Mouse (Mus musculus): Measurements from ENCODE around the gene Sorbs1.

Sorbs1 gene

DNA sequence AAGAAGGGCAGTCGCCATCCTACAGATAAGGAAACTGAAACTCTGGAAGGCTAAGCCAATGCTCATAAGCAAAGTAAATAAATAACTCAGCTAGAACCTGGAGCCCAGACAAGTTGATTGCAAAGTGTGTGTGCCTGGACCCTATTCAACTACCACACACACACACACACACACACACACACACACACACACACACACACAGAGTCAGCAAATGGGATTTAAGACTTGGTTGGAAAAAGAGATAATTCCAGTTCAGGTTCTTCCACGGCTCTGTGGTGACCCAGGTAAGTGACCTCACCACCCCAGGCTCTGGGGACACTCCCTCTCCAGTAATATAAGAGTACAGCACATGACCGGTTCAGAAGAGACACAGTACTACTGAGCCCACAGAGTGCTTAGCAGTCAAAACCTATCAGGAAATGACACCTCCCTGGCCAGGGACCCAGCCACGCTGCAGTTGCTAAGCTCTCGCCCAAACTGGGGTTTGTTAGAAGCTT is 36.1 kb downstream of the Sorbs1 start:
- peak; percentile 58 to 70 for DNase-seq

GRCm38 (mm10) chr19:40476491-40476890 is 37.1 kb downstream of the Sorbs1 start:
- no peak for DNase-seq

DNA sequence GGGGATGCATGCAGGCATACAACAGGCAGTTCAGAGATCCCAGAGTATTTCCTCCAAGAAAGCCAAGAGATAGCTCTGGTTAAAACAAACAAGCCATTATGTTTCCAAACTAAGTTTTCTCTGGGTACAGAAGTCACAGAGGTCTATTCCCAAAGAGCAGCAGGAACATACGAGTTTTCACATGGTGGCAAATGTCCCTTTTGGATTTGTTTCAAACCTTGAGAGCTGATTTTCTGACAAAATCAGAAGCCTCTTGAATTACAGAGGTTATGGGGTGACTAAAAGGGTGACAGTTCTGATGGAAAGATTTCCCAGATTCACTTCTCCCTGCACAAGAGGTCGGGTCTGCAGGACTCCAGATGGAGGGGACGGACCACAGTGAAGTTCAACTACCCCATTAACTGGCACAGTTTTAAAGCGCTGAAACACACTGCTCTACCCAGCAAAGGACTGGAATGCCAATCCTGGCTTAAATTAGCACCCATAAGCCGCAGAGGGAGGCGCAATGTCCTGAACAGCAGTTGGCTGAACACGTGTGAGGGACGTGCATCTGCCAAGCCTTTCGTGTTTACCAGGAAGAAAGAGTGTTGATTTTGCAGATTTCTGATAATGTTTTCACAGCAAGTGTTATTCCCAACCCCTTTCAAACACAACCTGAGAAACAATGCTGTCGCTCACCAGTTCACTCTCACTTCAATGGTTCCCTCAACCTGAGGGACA is 41.9 kb downstream of the Sorbs1 start:
- DNase-seq = no peak

- no peak for DNase-seq
Observed at GRCm38 (mm10) chr19:40469792-40470191, 43.8 kb downstream of the Sorbs1 start.

- DNase-seq = no peak
Observed at GRCm38 (mm10) chr19:40468308-40468707, 45.3 kb downstream of the Sorbs1 start.

GRCm38 (mm10) chr19:40467810-40468209 is 45.8 kb downstream of the Sorbs1 start:
- no peak for DNase-seq

DNA sequence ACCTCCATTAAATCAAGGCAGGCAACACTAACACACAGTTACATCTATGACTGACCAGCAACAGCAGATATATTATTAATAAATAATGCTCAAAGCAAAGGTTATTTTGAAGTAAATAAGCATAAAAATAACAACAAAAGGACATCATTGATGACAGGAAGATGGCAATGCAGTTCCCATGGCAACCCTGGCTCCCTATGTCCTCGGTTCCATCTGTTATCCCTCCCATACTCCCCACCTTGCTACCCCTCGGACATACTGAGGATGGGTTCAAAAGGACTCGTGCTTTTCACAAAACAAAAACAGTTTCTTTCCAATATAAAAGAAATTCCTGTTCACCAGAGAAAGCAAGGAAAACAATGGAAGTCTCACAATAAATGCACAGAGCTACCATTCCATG is 48.2 kb downstream of the Sorbs1 start:
- no peak for DNase-seq

DNA sequence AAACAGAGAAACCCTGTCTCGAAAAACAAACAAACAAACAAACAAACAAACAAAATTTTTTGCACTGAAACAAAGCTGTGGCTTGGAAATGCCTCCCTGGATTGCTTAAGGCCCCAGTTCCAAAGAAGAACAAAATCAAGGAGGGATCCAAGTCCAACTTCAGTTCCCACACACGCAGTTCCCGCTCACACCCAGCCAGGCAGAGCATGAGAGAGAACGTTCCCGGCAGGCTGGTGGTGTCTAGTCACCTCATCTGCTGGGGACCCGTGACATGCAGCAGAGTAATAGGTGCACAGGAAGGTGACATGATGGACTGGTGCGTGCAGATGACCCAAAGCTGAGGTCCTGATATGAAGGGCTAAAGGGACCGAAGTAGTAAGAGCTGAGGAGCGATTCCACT is 49.2 kb downstream of the Sorbs1 start:
- DNase-seq = peak in 1 of 2 experiments; percentile 56

DNA sequence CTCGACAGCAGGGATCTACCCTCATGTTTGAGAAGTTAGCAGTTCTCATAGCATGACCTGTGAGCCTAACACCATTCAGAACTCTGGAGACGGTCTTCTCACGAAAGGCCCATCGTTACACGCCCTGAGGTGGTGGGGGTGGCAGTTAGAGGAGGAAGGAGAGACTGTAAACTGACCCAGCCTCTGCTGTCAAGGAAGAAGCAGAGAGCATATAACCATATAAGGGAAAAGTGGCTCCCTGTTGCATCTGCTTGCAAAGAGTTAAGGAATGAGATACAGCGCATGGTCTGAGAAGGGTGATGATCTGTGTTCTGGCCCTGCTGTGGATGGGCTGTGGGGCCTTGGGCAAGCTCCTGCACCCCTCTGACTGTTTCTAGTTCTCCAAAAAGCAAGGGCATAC is 50.7 kb downstream of the Sorbs1 start:
- DNase-seq = no peak

GRCm38 (mm10) chr19:40462481-40462880 is 51.1 kb downstream of the Sorbs1 start:
- DNase-seq = no peak

DNA sequence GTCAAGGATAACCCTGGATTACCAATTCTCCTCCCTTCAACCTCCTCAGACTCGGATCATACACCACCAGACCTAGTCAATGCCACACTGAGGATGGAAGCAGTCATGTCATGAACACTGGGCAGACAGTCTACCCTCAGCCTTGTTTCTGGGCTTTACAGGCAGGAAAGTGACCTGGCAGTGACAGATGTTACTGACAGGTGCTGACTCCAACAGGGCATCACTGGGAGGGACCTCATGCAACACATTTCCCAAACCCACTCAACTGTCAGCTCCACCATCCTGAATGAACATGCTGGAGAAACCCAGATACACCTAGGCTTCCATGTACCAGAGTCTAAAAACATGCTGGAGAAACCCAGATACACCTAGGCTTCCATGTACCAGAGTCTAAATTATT is 51.9 kb downstream of the Sorbs1 start:
- DNase-seq = no peak

GRCm38 (mm10) chr19:40460854-40461490 is 52.6 kb downstream of the Sorbs1 start:
- no peak for DNase-seq

DNA sequence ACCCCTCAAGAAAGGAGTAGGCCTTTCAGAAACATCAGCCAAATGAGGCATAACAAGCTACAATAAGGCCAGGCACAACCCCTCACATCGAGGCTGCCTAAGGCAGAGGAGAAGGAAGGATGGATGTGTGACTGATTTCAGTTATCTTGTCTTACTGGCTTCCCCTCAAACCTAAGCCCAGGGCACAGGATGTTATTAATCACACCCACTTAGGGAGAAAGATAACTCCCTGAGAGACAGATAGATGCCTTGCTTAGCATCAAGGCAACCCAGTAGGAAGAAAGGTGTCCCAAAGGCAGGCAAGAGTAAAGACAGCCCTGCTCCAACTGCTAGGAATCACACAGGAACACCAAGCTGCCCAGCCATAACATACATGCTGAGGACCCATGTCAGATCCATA is 54.2 kb downstream of the Sorbs1 start:
- no peak for DNase-seq

GRCm38 (mm10) chr19:40458806-40459205 is 54.8 kb downstream of the Sorbs1 start:
- DNase-seq = no peak

- DNase-seq = no peak
Observed at GRCm38 (mm10) chr19:40455248-40455647, 58.3 kb downstream of the Sorbs1 start.

DNA sequence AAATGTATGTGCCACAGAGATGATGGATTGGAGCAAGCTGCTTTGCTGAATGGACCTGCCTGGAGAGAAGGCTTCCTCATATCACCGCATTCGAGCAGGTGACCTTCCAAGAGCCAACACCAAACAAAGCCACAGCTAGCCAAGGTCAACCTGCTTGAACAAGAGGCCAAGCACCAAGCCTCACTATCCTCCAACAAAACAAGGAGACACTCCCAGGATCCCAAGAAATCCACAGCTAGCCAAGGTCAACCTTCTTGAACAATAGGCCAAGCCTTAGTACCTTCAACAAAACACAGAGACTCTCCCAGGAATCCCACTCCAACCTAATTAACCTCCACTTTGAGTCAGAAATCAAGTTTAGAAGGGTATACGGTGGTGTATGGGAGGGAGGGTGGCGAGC is 59.5 kb downstream of the Sorbs1 start:
- no peak for DNase-seq

GRCm38 (mm10) chr19:40452201-40452600 is 61.4 kb downstream of the Sorbs1 start:
- DNase-seq = no peak

GRCm38 (mm10) chr19:40451307-40451706 is 62.3 kb downstream of the Sorbs1 start:
- no peak for DNase-seq

DNA sequence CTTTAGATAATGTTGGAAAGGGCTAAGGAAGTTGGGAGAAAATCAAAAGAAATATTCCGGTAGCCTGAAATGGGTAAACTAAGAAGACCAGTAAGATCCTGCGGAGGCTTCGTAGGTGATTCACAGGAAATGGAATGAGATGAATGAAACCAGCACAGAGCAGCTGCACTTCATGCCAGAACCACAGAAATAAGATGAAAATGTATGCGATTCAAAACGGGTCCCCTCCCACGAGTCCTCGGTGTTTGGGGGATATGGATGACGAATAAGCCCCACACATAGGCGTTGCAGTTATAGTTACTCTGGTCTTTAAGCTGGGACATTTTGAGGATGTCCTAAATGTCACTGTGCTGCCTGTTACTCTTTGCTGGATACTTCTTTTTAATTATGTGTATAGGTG is 67.1 kb downstream of the Sorbs1 start:
- DNase-seq = no peak

- DNase-seq = no peak
Observed at GRCm38 (mm10) chr19:40442377-40442776, 71.2 kb downstream of the Sorbs1 start.

DNA sequence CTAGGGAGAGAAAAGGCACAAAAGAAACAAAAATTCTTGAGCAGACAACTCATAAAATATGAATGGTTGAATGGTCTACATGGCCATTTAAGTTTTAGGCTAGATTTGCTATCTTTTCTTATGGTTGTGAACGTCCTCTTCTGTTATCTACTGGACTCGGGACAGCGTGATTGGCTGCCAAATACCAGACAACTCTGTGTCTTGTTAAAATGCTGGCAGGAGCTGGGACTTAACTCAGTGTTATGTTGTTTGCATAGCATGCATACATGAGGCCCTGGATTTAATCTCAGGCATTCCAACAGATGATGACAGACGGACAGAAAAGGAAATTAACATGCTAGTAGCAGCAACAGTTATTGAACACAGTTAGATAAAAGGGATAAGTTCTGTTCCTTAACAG is 72.6 kb downstream of the Sorbs1 start:
- no peak for DNase-seq

GRCm38 (mm10) chr19:40438907-40439306 is 74.7 kb downstream of the Sorbs1 start:
- no peak for DNase-seq

DNA sequence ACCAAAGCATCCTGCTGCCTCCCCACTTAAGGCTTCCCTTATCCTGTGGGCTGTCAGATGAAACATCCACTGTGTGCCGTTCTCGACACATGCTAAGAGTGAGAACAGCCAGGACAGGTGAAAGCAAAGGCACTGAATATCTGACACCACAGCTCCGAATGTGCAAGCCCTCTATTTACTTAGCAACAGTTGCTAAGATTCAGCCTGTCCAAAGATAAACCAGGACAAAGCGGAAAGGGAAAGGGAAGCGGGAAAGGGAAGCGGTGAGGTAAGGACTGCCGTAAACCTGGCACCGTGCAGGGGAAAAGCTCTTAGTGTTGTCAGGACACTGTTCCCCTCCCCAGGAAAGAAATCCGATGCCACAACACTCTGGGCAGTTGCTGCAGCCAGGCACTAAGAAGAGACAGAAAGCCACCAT is 75.9 kb downstream of the Sorbs1 start:
- DNase-seq = peak; percentile 44 to 78

DNA sequence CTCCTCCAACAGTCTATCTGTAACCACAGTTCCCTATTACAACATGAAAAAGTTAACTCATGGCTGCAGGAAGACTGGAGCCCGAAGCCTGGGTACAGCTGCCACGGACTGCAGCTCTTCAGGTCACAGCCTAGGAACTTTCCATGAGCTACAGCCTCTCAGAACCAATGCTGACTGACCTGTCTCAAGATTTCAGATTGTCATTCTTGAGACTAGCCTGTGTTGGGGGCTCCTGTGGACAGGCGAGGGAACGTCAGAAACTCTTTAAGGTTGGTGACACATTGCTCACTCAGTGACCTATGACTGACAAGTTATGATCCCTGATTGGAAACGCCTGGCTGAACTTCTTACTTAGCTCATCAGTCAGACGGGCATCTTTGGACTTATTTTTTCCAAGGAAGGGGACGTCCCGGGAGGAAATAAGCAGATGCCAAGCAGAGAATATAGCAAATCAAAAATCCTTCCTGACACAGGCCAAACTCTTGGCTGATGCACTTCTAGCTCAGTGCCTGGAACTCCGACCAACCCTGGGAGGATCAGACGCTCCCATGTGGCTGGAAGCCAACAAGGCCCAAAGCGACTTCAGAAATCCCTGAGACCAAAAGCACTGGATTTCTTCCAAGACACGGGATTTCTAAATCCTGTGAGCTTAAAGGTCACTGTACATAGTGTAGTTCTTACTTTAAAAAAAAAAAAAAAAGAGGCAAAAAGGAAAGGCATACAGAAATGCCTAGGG is 76.9 kb downstream of the Sorbs1 start:
- DNase-seq = peak; percentile 87 to 93

Data from kidney, postnatal 25 days (tissue).